Mouse (Mus musculus) left cerebral cortex, adult 18-20 months (tissue): ENCODE measurements around the gene Hcst. TPM values are rescaled to one million over a fixed set of nuclear protein-coding genes. Genes with fewer than 3 reads are reported as not detected.

ENCODE experiments used
- DNase-seq, 2 experiments: peaks; one replicate each; pipeline ENCODE4 v3.0.0; 2021 to 2022; ENCODE audit warnings: low spot score in 2 of 2, mixed read lengths in 1 of 2
- total RNA-seq, 2 experiments: library from RNA; stranded (reverse); gene quantifications; 2 replicates each; pipeline ENCODE4 v1.2.3; 2021

Hcst gene
- total RNA-seq, 2 experiments from 2014 or later, result 1.8 TPM; not detected in 1

GRCm38 (mm10) chr7:30434701-30435100 is 15.0 kb upstream of the Hcst start:
- DNase-seq, result no peak

- DNase-seq, result no peak
Measured at GRCm38 (mm10) chr7:30434238-30434637, 14.6 kb upstream of the Hcst start.

- DNase-seq, result peak; percentile 86 to 90
Measured at GRCm38 (mm10) chr7:30431793-30432192, 12.1 kb upstream of the Hcst start.

GRCm38 (mm10) chr7:30430191-30430590 is 10.5 kb upstream of the Hcst start:
- DNase-seq, result no peak

- no peak for DNase-seq
Measured at GRCm38 (mm10) chr7:30429327-30429726, 9.7 kb upstream of the Hcst start.

- DNase-seq, result peak; percentile 66 to 74
Measured at GRCm38 (mm10) chr7:30423071-30423641, 3.5 kb upstream of the Hcst start.

- DNase-seq, result peak in 1 of 2 experiments; percentile 48
Measured at GRCm38 (mm10) chr7:30422560-30422959, 2.9 kb upstream of the Hcst start.

- DNase-seq, result peak; percentile 96
Measured at GRCm38 (mm10) chr7:30421890-30422435, 2.3 kb upstream of the Hcst start.

- DNase-seq, result peak; percentile 56 to 61
Measured at GRCm38 (mm10) chr7:30421175-30421889, 1.7 kb upstream of the Hcst start, which contains the start of gene Nfkbid. Nfkbid (plus strand) TSS chr7:30421732.

- no peak for DNase-seq
Measured at GRCm38 (mm10) chr7:30420673-30421072, 1.0 kb upstream of the Hcst start.

- no peak for DNase-seq
Measured at GRCm38 (mm10) chr7:30417856-30418255, 1.8 kb downstream of the Hcst start.

GRCm38 (mm10) chr7:30413596-30413995 is 6.1 kb downstream of the Hcst start, which contains the start of gene Tyrobp:
Tyrobp (plus strand) TSS chr7:30413760.
- no peak for DNase-seq

- DNase-seq, result no peak
Measured at GRCm38 (mm10) chr7:30412735-30413147, 6.9 kb downstream of the Hcst start.

- DNase-seq, result no peak
Measured at GRCm38 (mm10) chr7:30411023-30411422, 8.6 kb downstream of the Hcst start.

GRCm38 (mm10) chr7:30409789-30410188 is 9.9 kb downstream of the Hcst start:
- no peak for DNase-seq

GRCm38 (mm10) chr7:30408639-30409038 is 11.0 kb downstream of the Hcst start:
- DNase-seq, result no peak

GRCm38 (mm10) chr7:30402343-30402742 is 17.3 kb downstream of the Hcst start:
- no peak for DNase-seq

- no peak for DNase-seq
Measured at GRCm38 (mm10) chr7:30399671-30400070, 20.0 kb downstream of the Hcst start.

- DNase-seq, result no peak
Measured at GRCm38 (mm10) chr7:30394871-30395270, 24.8 kb downstream of the Hcst start.

GRCm38 (mm10) chr7:30394379-30394778 is 25.3 kb downstream of the Hcst start:
- DNase-seq, result no peak

- DNase-seq, result peak in 1 of 2 experiments; percentile 9
Measured at GRCm38 (mm10) chr7:30393631-30394030, 26.0 kb downstream of the Hcst start.

- DNase-seq, result no peak
Measured at GRCm38 (mm10) chr7:30392746-30393520, 26.7 kb downstream of the Hcst start.
